ENCODE assay signal across 39 mouse cellular contexts in the genomic region with DNA sequence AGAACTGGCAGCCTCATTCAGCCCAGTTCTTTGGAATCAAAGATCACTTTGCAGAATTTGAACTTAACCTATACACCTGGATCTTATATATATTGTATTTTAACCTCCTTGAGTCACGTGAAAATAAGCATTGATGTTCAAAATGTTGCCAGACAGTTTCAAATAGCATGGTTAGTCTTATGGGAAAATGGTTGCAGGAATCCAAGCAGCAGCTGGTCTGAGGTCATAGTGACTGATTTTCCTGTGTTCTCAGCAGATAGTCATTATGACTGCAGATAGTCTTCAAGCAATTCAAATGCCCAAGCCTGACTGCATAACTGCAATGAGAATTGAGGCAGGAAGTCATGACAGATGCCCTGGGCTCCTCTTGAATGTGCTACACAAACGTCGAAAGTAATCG. TPM values are rescaled to one million over a fixed set of nuclear protein-coding genes. Genes with fewer than 3 reads are reported as not detected.
DNase-seq lines count a peak whose midpoint lies in the region; ATAC-seq lines count a peak whose summit lies in the region.
"Had no signal": no experiment of that assay in that cellular context is flagged by ENCODE, and none has a peak within 500 bp of the region (broad histone marks: within the 10 kb centered on the region; RNA-seq: fewer than 3 reads in every experiment).

No protein-coding gene starts in this region.

- no peak overlapping the region for H3K4me2 ChIP-seq in hindbrain, embryonic 11.5 days (replicated peaks; ENCODE audit: low read depth, low read length)
- H3K4me2 ChIP-seq in hindbrain, embryonic 16.5 days (ENCODE audit: low read length), result no peak overlapping the region
- no peak overlapping the region for H3K4me2 ChIP-seq in neural tube, embryonic 12.5 days (replicated peaks)
- no peak overlapping the region for H3K4me2 ChIP-seq in hindbrain, embryonic 15.5 days
- no peak overlapping the region for H3K4me2 ChIP-seq in neural tube, embryonic 15.5 days

- H3K9me3 ChIP-seq in hindbrain, embryonic 11.5 days (ENCODE audit: control insufficient read depth, low read length), result no peaks in the 10 kb centered on the region
- H3K9me3 ChIP-seq in hindbrain, embryonic 16.5 days (ENCODE audit: control insufficient read depth, low read length), result no peaks in the 10 kb centered on the region
- no peaks in the 10 kb centered on the region for H3K9me3 ChIP-seq in neural tube, embryonic 12.5 days
- no peaks in the 10 kb centered on the region for H3K9me3 ChIP-seq in hindbrain, embryonic 15.5 days
- no peaks in the 10 kb centered on the region for H3K9me3 ChIP-seq in neural tube, embryonic 15.5 days (replicated peaks)
- H3K9me3 ChIP-seq: embryonic facial prominence, embryonic 12.5 days; forebrain, embryonic 10.5 days; kidney, embryonic 15.5 days; liver, embryonic 12.5 days; midbrain, embryonic 15.5 days had no signal

- 76% methylated on average over 4 of the region's 4 CpGs for WGBS in hindbrain, embryonic 11.5 days
- whole genome bisulfite sequencing in hindbrain, embryonic 16.5 days, result 47% methylated on average over 4 of the region's 4 CpGs
- WGBS in neural tube, embryonic 12.5 days, result 61% methylated on average over 4 of the region's 4 CpGs
- WGBS in hindbrain, embryonic 15.5 days, result 49% methylated on average over 4 of the region's 4 CpGs
- 32% methylated on average over 4 of the region's 4 CpGs for WGBS in neural tube, embryonic 15.5 days

- peak; percentile 7 for DNase-seq in hindbrain, embryonic 11.5 days (ENCODE audit: low spot score)
- no peak for DNase-seq in neural tube, embryonic 10.5 days (ENCODE audit: extremely low spot score, low spot score)
- no peak for DNase-seq in left cerebral cortex, postnatal 4 days
- DNase-seq: adrenal gland, postnatal 25 days; cerebellum, adult 18-20 months; cerebellum, postnatal 25 days; gastrocnemius, postnatal 25 days; heart, postnatal 4 days; kidney, adult 18-20 months; kidney, postnatal 25 days; liver, postnatal 0 days; right cerebral cortex, postnatal 4 days; thymus, adult 18-20 months; thymus, postnatal 25 days had no signal

- no peaks in the 10 kb centered on the region for H3K36me3 ChIP-seq in hindbrain, embryonic 11.5 days (ENCODE audit: control insufficient read depth, insufficient read depth, low read length)
- peaks cover 10% of the 10 kb centered on the region for H3K36me3 ChIP-seq in hindbrain, embryonic 16.5 days (ENCODE audit: control insufficient read depth, insufficient read depth, low read length)
- H3K36me3 ChIP-seq in neural tube, embryonic 12.5 days, result peaks cover 15% of the 10 kb centered on the region
- H3K36me3 ChIP-seq in hindbrain, embryonic 15.5 days, result peaks cover 21% of the 10 kb centered on the region
- H3K36me3 ChIP-seq in neural tube, embryonic 15.5 days, result peaks cover 19% of the 10 kb centered on the region

- H3K4me3 ChIP-seq in hindbrain, embryonic 11.5 days (ENCODE audit: low read depth, low read length), result no peak overlapping the region
- H3K4me3 ChIP-seq in hindbrain, embryonic 16.5 days (ENCODE audit: low read length), result no peak overlapping the region
- H3K4me3 ChIP-seq in neural tube, embryonic 12.5 days, result no peak overlapping the region
- H3K4me3 ChIP-seq in hindbrain, embryonic 15.5 days, result no peak overlapping the region
- H3K4me3 ChIP-seq in neural tube, embryonic 15.5 days (replicated peaks), result no peak overlapping the region
- H3K4me3 ChIP-seq: embryonic facial prominence, embryonic 12.5 days; liver, embryonic 12.5 days had no signal

- peaks cover 3% of the 10 kb centered on the region for H3K4me1 ChIP-seq in hindbrain, embryonic 11.5 days (replicated peaks; ENCODE audit: control insufficient read depth, insufficient read depth, low read length)
- H3K4me1 ChIP-seq in hindbrain, embryonic 16.5 days (ENCODE audit: control insufficient read depth, insufficient read depth, low read depth, low read length), result peaks cover 12% of the 10 kb centered on the region
- H3K4me1 ChIP-seq in neural tube, embryonic 12.5 days, result peaks cover 14% of the 10 kb centered on the region
- H3K4me1 ChIP-seq in hindbrain, embryonic 15.5 days (replicated peaks), result peaks cover 24% of the 10 kb centered on the region
- H3K4me1 ChIP-seq in neural tube, embryonic 15.5 days, result peaks cover 22% of the 10 kb centered on the region

- ATAC-seq in hindbrain, embryonic 11.5 days (ENCODE audit: low FRiP score), result no peak
- no peak for ATAC-seq in hindbrain, embryonic 16.5 days
- peak; percentile 41; the same call in 1 of the 2 replicates for ATAC-seq in neural tube, embryonic 12.5 days (ENCODE audit: low FRiP score, low read depth)
- ATAC-seq in hindbrain, embryonic 15.5 days (ENCODE audit: low FRiP score, low read depth), result 0 out of 2 replicates have a peak, but pooled peaks have one; percentile 10
- 0 out of 2 replicates have a peak, but pooled peaks have one; percentile 28 for ATAC-seq in neural tube, embryonic 15.5 days (ENCODE audit: low FRiP score)
- ATAC-seq: CD4-positive, CD25-positive, alpha-beta regulatory T cell, adult 4 months; liver, embryonic 12.5 days; liver, postnatal 0 days; lung, postnatal 0 days; midbrain, embryonic 15.5 days had no signal

- H3K27ac ChIP-seq in hindbrain, embryonic 11.5 days (ENCODE audit: low read depth, low read length), result no peak overlapping the region
- H3K27ac ChIP-seq in hindbrain, embryonic 16.5 days (ENCODE audit: low read depth, low read length), result no peak overlapping the region
- no peak overlapping the region for H3K27ac ChIP-seq in neural tube, embryonic 12.5 days
- H3K27ac ChIP-seq in hindbrain, embryonic 15.5 days (replicated peaks), result no peak overlapping the region
- H3K27ac ChIP-seq in neural tube, embryonic 15.5 days (replicated peaks), result no peak overlapping the region
- H3K27ac ChIP-seq: embryonic facial prominence, embryonic 12.5 days; forebrain, embryonic 10.5 days; kidney, embryonic 15.5 days; liver, embryonic 12.5 days; macrophage; midbrain, embryonic 15.5 days; stomach, postnatal 0 days had no signal

- intact Hi-C loops in left cerebral cortex, postnatal 4 days (cut with DNase I), result no loop called here

- H3K27me3 ChIP-seq in hindbrain, embryonic 11.5 days (ENCODE audit: control insufficient read depth, insufficient read depth, low read length), result peaks cover 15% of the 10 kb centered on the region; the same call in 1 of the 2 replicates
- peaks cover 3% of the 10 kb centered on the region for H3K27me3 ChIP-seq in hindbrain, embryonic 16.5 days (replicated peaks; ENCODE audit: control insufficient read depth, insufficient read depth, low read length)
- H3K27me3 ChIP-seq in neural tube, embryonic 12.5 days (replicated peaks), result peaks cover 27% of the 10 kb centered on the region
- 0 out of 2 replicates have a peak, but pooled peaks cover 7% of the 10 kb centered on the region for H3K27me3 ChIP-seq in hindbrain, embryonic 15.5 days
- H3K27me3 ChIP-seq in neural tube, embryonic 15.5 days (replicated peaks), result peaks cover 29% of the 10 kb centered on the region

- H3K9ac ChIP-seq in hindbrain, embryonic 11.5 days (ENCODE audit: low read depth, low read length), result no peak overlapping the region
- H3K9ac ChIP-seq in hindbrain, embryonic 16.5 days (ENCODE audit: low read depth, low read length), result no peak overlapping the region
- H3K9ac ChIP-seq in neural tube, embryonic 12.5 days, result no peak overlapping the region
- no peak overlapping the region for H3K9ac ChIP-seq in hindbrain, embryonic 15.5 days
- no peak overlapping the region for H3K9ac ChIP-seq in neural tube, embryonic 15.5 days (replicated peaks)
- H3K9ac ChIP-seq: embryonic facial prominence, embryonic 12.5 days; kidney, embryonic 15.5 days; liver, embryonic 12.5 days; liver, postnatal 0 days had no signal

RNA-seq across cellular contexts. Expression of gene Rabif, which starts 17.7 kb away (rescaled TPM):
- 51.8 and 54.5 TPM in 2 replicates for polyA plus RNA-seq in hindbrain, embryonic 11.5 days (2014; fragmentation: Nextera tagmentation; extraction: Ambion mirVana)
- 78.8 and 81.5 TPM in 2 replicates for polyA plus RNA-seq in hindbrain, embryonic 16.5 days (2015; fragmentation: Nextera tagmentation; extraction: Ambion mirVana)
- 47.2 and 50.8 TPM in 2 replicates for polyA plus RNA-seq in neural tube, embryonic 12.5 days (2016; fragmentation: Nextera tagmentation; extraction: Ambion mirVana)
- 72.4 and 73.1 TPM in 2 replicates for polyA plus RNA-seq in hindbrain, embryonic 15.5 days (2015; fragmentation: Nextera tagmentation; extraction: Ambion mirVana)
- 70.1 and 76.8 TPM in 2 replicates for polyA plus RNA-seq in neural tube, embryonic 15.5 days (2015; fragmentation: Nextera tagmentation; extraction: Ambion mirVana)
- 10 to 100 TPM; 38.2 to 38.5 TPM for total RNA-seq in left cerebral cortex, postnatal 4 days (2021)

RNA-seq across cellular contexts. Expression of gene Mgat4e, which starts 37.3 kb away (rescaled TPM):
- not detected in 2 replicates for polyA plus RNA-seq in hindbrain, embryonic 11.5 days (2014; fragmentation: Nextera tagmentation; extraction: Ambion mirVana)
- not detected in 2 replicates for polyA plus RNA-seq in hindbrain, embryonic 16.5 days (2015; fragmentation: Nextera tagmentation; extraction: Ambion mirVana)
- polyA plus RNA-seq in neural tube, embryonic 12.5 days (2016; fragmentation: Nextera tagmentation; extraction: Ambion mirVana), result not detected in 2 replicates
- not detected in 2 replicates for polyA plus RNA-seq in hindbrain, embryonic 15.5 days (2015; fragmentation: Nextera tagmentation; extraction: Ambion mirVana)
- not detected in 2 replicates for polyA plus RNA-seq in neural tube, embryonic 15.5 days (2015; fragmentation: Nextera tagmentation; extraction: Ambion mirVana)
- total RNA-seq in left cerebral cortex, postnatal 4 days (2021), result not detected
- total RNA-seq: adrenal gland, adult 18-20 months; adrenal gland, postnatal 25 days; gastrocnemius, adult 18-20 months; gastrocnemius, postnatal 25 days; heart, postnatal 4 days; layer of hippocampus, postnatal 10 days; left cerebral cortex, adult 18-20 months; left cerebral cortex, postnatal 36 days; megakaryocyte-erythroid progenitor cell, adult 5-6 weeks; neutrophil, adult 5-6 weeks had no signal
- polyA plus RNA-seq: CD4-positive, CD25-positive, alpha-beta regulatory T cell, adult 4 months; forebrain, embryonic 10.5 days; frontal cortex, adult 2 months; heart, embryonic 11.5 days; heart, embryonic 16.5 days; intestine, embryonic 14.5 days; kidney, embryonic 15.5 days; liver, embryonic 12.5 days; liver, postnatal 0 days; lung, postnatal 0 days; macrophage; midbrain, embryonic 15.5 days; spleen, adult 2 months; stomach, postnatal 0 days had no signal

RNA-seq across cellular contexts. Expression of gene Kdm5b, which starts 47.8 kb away (rescaled TPM):
- 94.7 and 102 TPM in 2 replicates for polyA plus RNA-seq in hindbrain, embryonic 11.5 days (2014; fragmentation: Nextera tagmentation; extraction: Ambion mirVana)
- polyA plus RNA-seq in hindbrain, embryonic 16.5 days (2015; fragmentation: Nextera tagmentation; extraction: Ambion mirVana), result 49.9 and 58.9 TPM in 2 replicates
- 108 and 114 TPM in 2 replicates for polyA plus RNA-seq in neural tube, embryonic 12.5 days (2016; fragmentation: Nextera tagmentation; extraction: Ambion mirVana)
- polyA plus RNA-seq in hindbrain, embryonic 15.5 days (2015; fragmentation: Nextera tagmentation; extraction: Ambion mirVana), result 67.9 and 69.6 TPM in 2 replicates
- polyA plus RNA-seq in neural tube, embryonic 15.5 days (2015; fragmentation: Nextera tagmentation; extraction: Ambion mirVana), result 59.0 and 59.5 TPM in 2 replicates
- total RNA-seq in left cerebral cortex, postnatal 4 days (2021), result 100 to 1,000 TPM in 1 of 2 experiments, 10 to 100 TPM in 1; 98.4 to 107 TPM

RNA-seq across cellular contexts. Expression of gene Klhl12, which starts 56.9 kb away (rescaled TPM):
- 26.4 and 32.9 TPM in 2 replicates for polyA plus RNA-seq in hindbrain, embryonic 11.5 days (2014; fragmentation: Nextera tagmentation; extraction: Ambion mirVana)
- polyA plus RNA-seq in hindbrain, embryonic 16.5 days (2015; fragmentation: Nextera tagmentation; extraction: Ambion mirVana), result 38.6 and 40.4 TPM in 2 replicates
- polyA plus RNA-seq in neural tube, embryonic 12.5 days (2016; fragmentation: Nextera tagmentation; extraction: Ambion mirVana), result 31.8 and 33.2 TPM in 2 replicates
- polyA plus RNA-seq in hindbrain, embryonic 15.5 days (2015; fragmentation: Nextera tagmentation; extraction: Ambion mirVana), result 38.0 and 38.2 TPM in 2 replicates
- 35.6 and 36.7 TPM in 2 replicates for polyA plus RNA-seq in neural tube, embryonic 15.5 days (2015; fragmentation: Nextera tagmentation; extraction: Ambion mirVana)
- 10 to 100 TPM; 37.1 to 38.7 TPM for total RNA-seq in left cerebral cortex, postnatal 4 days (2021)

Comparison
In these comparisons a context has a peak if more than half of its experiments do, and no peak if none do; other contexts are left out.
1. ATAC-seq: peak in neural tube, embryonic 12.5 days (single experiment), hindbrain, embryonic 15.5 days (single experiment) and neural tube, embryonic 15.5 days (single experiment); none in hindbrain, embryonic 11.5 days (single experiment) and hindbrain, embryonic 16.5 days (single experiment).